Mouse (Mus musculus) neural tube, embryonic 15.5 days (tissue): ENCODE measurements around the gene Pibf1. TPM values are rescaled to one million over a fixed set of nuclear protein-coding genes. Genes with fewer than 3 reads are reported as not detected.
A peak's percentile ranks its signal among the peaks of the same experiment; 100 is the strongest.

ENCODE experiments used
- ATAC-seq: fragments of 200-750 bp; cut with Nextera tagmentation; 2 replicates; pipeline ENCODE4 v1.8.0; 2017; ENCODE audit warnings: mild to moderate bottlenecking, moderate TSS enrichment, moderate library complexity; ENCODE audit not compliant: low FRiP score
- H3K27ac ChIP-seq: fragments of 300-500 bp; sonication (generic); replicated peaks from 2 replicates; pipeline ENCODE4 v1.5.1; 2015; ENCODE audit warnings: mild to moderate bottlenecking, inconsistent platforms
- H3K27me3 ChIP-seq: fragments of 300-500 bp; sonication (generic); replicated peaks from 2 replicates; pipeline ENCODE4 v1.6.1; 2015; ENCODE audit warnings: inconsistent platforms
- H3K36me3 ChIP-seq: fragments of 300-500 bp; sonication (generic); 2 replicates; pipeline ENCODE4 v1.6.1; 2015; ENCODE audit warnings: inconsistent platforms
- H3K4me1 ChIP-seq: fragments of 300-500 bp; sonication (generic); 2 replicates; pipeline ENCODE4 v1.6.1; 2015; ENCODE audit warnings: inconsistent platforms
- H3K4me2 ChIP-seq: fragments of 300-500 bp; sonication (generic); 2 replicates; pipeline ENCODE4 v1.6.1; 2015; ENCODE audit warnings: inconsistent platforms, mild to moderate bottlenecking, moderate library complexity
- H3K4me3 ChIP-seq: fragments of 300-500 bp; sonication (generic); replicated peaks from 2 replicates; pipeline ENCODE4 v1.5.1; 2015; ENCODE audit warnings: mild to moderate bottlenecking, inconsistent platforms
- H3K9ac ChIP-seq: fragments of 300-500 bp; sonication (generic); replicated peaks from 2 replicates; pipeline ENCODE4 v1.6.1; 2015; ENCODE audit warnings: mild to moderate bottlenecking, inconsistent platforms
- H3K9me3 ChIP-seq: fragments of 300-500 bp; sonication (generic); replicated peaks from 2 replicates; pipeline ENCODE4 v1.6.1; 2016; ENCODE audit warnings: inconsistent platforms
- WGBS: fragments of 180-500 bp; shearing (Covaris S2); methylation state at CpG from one replicate; pipeline ENCODE4 v1.1.7; 2015; ENCODE audit warnings: mixed read lengths; 5-methylcytosine and 5-hydroxymethylcytosine counted together
- polyA plus RNA-seq: library from polyadenylated mRNA; unstranded; fragments of >200 nt; fragmentation: Nextera tagmentation; extraction: Ambion mirVana; gene quantifications from 2 replicates; pipeline ENCODE4 v1.2.1, GENCODE M21; 2015

The Pibf1 gene
- polyA plus RNA-seq, 1 experiment from 2014 or later: 18.0 TPM

DNA sequence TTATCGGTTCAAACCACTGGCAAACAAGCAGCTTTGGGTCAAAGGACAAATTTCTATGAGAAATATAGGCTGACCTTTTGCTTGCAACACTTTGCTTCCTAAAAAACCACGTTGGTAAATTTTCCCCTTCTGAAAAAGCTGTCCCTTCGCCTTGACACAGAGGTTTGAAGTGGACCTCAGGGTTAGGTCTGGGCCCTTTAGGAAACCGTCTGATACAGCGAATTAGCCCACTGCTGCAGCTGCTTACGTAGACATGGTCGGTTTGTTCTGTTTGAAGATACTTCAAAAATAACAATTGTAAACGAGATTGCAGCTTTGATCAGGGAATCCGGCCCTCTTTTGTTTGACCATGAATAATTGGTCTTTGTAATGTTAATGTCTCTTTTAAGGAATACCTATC lies 179.1 kb downstream of the Pibf1 start:
- no peak overlapping the region for H3K4me2 ChIP-seq
- no peak for ATAC-seq
- no peak overlapping the region for H3K4me3 ChIP-seq
- no peaks in the 10 kb centered on the region for H3K4me1 ChIP-seq
- no peaks in the 10 kb centered on the region for H3K36me3 ChIP-seq
- no peak overlapping the region for H3K9ac ChIP-seq
- 16% methylated on average over 9 of the region's 9 CpGs for WGBS
- no peaks in the 10 kb centered on the region for H3K9me3 ChIP-seq
- no peak overlapping the region for H3K27ac ChIP-seq
- no peaks in the 10 kb centered on the region for H3K27me3 ChIP-seq

DNA sequence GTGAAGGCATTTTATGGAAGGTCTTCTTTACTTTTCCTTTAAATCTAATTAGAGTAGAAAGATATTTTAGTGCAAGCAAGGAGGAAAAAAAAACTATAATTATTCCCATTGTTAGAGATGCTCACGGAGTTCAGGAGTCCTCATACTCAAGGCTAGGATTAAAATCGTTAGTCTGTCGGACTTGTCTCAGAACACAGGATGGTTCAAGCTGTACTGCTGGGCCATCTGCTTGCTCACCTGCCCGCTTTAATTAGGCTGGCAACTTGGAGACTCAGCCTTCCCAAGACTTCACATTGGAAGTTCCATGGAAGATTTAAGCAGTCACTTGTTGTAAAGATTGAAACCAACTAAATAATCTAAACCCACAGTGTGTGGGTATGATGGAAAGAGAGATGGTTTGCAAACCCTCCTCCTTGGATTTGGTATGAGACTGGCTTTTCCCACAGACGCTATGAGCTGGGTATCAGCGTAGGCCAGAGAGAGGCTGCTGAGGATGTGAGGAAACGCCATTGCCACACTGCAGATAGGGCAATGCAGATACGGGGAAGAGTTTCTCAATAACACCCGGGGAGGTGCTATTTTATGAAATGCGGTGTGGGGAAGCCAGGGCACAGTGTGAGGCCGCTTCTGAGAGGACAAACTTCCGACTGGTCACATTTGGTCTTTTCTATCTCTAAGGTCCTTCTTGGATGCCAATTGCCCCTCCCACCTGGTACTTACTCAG lies 179.7 kb downstream of the Pibf1 start:
- H3K4me2 ChIP-seq: no peak overlapping the region
- ATAC-seq: no peak
- H3K9me3 ChIP-seq: no peaks in the 10 kb centered on the region
- 43% methylated on average over 12 of the region's 12 CpGs for WGBS
- no peaks in the 10 kb centered on the region for H3K27me3 ChIP-seq
- no peak overlapping the region for H3K9ac ChIP-seq
- H3K36me3 ChIP-seq: no peaks in the 10 kb centered on the region
- H3K27ac ChIP-seq: no peak overlapping the region
- H3K4me3 ChIP-seq: no peak overlapping the region
- H3K4me1 ChIP-seq: no peaks in the 10 kb centered on the region

DNA sequence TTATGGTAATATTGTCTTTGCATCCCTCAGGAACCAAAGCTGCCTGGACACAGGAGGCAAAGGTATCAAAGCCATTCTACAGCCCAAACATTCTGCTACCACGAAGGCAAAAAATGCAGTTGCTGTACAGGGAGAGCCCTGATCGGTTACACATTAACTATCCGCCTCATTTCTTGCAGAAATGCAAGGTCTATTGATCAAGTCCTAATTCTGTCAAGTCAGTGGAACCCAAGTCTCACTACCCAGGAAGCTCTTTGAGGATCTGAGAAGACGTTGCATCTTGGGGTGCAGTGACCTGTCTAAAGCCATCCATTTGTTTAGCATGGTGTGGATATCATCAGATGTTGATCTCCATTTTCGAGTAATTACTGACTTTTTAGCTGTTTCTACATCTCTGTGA lies 181.2 kb downstream of the Pibf1 start:
- no peaks in the 10 kb centered on the region for H3K27me3 ChIP-seq
- H3K4me3 ChIP-seq: no peak overlapping the region
- H3K27ac ChIP-seq: no peak overlapping the region
- H3K9ac ChIP-seq: no peak overlapping the region
- WGBS: 62% methylated on average over 5 of the region's 5 CpGs
- no peak overlapping the region for H3K4me2 ChIP-seq
- no peaks in the 10 kb centered on the region for H3K4me1 ChIP-seq
- no peaks in the 10 kb centered on the region for H3K9me3 ChIP-seq
- no peaks in the 10 kb centered on the region for H3K36me3 ChIP-seq
- no peak for ATAC-seq

DNA sequence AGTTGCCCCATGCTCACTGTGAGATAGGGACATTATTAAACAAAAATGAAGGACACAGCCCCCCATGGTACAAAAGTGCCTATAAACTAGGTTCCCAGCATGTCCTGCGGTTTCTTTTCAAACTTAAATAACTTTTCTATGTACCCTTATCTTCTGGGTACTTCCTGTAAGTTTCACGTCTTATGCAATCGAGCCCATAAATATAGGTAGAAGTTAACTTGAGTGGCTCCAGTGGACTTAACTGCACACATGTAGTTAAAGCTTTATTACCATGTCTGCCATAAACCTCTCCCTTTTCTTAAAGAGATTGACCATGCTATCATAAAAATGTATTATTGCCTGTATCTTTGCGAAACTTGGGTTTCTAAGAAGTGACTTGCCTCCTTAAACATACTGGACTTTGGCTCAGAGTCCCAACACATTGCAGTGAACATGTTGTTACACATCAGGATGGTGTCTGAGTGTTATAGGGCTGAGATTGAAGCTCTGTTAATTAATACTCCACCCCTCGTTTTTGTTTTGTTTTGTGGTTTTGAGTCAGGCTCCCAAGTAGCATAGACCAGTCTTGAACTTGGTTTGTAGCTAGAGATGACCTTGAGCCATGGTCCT lies 181.7 kb downstream of the Pibf1 start:
- H3K9ac ChIP-seq: no peak overlapping the region
- no peak overlapping the region for H3K4me2 ChIP-seq
- no peak for ATAC-seq
- no peak overlapping the region for H3K4me3 ChIP-seq
- no peaks in the 10 kb centered on the region for H3K27me3 ChIP-seq
- no peak overlapping the region for H3K27ac ChIP-seq
- 72% methylated on average over 5 of the region's 5 CpGs for WGBS
- H3K36me3 ChIP-seq: no peaks in the 10 kb centered on the region
- H3K9me3 ChIP-seq: no peaks in the 10 kb centered on the region
- no peaks in the 10 kb centered on the region for H3K4me1 ChIP-seq

DNA sequence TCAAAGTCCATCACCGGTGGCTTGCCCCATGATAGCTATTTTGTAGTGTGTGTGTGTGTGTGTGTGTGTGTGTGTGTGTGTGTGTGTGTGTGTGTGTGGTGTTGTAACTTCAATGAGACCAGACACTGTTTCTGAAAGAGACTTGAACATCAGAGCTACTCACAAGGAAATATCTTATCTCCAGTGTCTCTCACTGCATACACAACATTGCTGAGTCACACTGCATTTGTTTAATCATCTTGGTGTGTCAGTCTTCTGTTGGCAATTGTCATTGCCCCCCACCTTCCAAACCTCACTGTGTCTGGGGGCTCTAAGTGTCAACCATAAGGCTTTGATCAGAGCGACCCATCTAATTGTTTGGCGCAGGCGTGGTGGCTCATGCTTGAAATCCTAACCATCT lies 186.3 kb downstream of the Pibf1 start:
- 96% methylated on average over 4 of the region's 4 CpGs for WGBS
- no peak for ATAC-seq
- H3K4me1 ChIP-seq: no peaks in the 10 kb centered on the region
- no peak overlapping the region for H3K27ac ChIP-seq
- no peak overlapping the region for H3K9ac ChIP-seq
- H3K9me3 ChIP-seq: no peaks in the 10 kb centered on the region
- no peak overlapping the region for H3K4me2 ChIP-seq
- no peaks in the 10 kb centered on the region for H3K36me3 ChIP-seq
- no peak overlapping the region for H3K4me3 ChIP-seq
- H3K27me3 ChIP-seq: no peaks in the 10 kb centered on the region

DNA sequence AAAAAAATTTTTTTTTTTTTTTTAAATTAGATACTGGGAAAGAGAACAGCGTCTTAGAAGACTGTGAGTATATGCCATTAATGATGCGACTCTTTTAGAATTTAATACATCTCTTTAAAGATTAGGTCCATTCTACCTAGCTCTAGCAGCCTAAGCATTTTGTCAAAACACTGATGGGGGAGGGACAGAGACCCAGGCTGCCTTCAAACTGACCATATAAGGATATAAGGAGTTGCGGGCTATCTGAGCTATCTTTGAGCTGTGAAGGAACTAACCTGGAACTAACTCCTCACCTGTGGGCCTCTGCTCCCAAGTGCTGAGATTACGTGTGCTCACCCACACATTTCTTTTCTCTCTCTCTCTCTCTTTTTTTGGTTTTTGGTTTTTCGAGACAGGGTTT lies 193.0 kb downstream of the Pibf1 start:
- WGBS: 98% methylated on average over 5 of the region's 5 CpGs
- H3K4me2 ChIP-seq: no peak overlapping the region
- no peak overlapping the region for H3K9ac ChIP-seq
- no peak overlapping the region for H3K4me3 ChIP-seq
- H3K4me1 ChIP-seq: no peaks in the 10 kb centered on the region
- no peaks in the 10 kb centered on the region for H3K36me3 ChIP-seq
- peaks cover 6% of the 10 kb centered on the region for H3K27me3 ChIP-seq
- ATAC-seq: no peak
- H3K27ac ChIP-seq: no peak overlapping the region
- no peaks in the 10 kb centered on the region for H3K9me3 ChIP-seq

DNA sequence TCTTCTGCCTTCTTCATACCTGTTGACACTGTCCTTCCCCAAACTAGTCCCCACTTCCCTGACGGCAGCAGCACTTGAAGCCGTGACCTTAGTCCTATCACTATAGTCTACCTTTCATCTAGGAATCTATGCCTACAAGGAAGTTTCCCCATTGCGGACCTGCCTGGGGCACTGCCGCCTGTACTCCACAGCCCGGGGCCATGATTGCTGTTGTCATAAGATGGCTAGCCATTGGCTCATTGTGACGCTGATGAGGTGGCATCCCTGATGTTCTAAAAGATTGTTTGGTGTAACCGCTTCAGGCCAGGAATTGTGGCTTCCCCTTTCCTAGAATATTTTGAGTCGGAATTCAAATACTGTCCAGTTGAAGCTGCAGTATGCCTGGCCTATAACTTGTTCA lies 195.2 kb downstream of the Pibf1 start:
- no peak for ATAC-seq
- Histone ChIP-seq H3K9ac (no peak overlapping the region), H3K4me3 (no peak overlapping the region), H3K4me1 (peaks cover 8% of the 10 kb centered on the region), H3K27ac (no peak overlapping the region), H3K9me3 (no peaks in the 10 kb centered on the region), H3K4me2 (no peak overlapping the region), H3K36me3 (no peaks in the 10 kb centered on the region), H3K27me3 (peaks cover 14% of the 10 kb centered on the region)
- WGBS: 90% methylated on average over 8 of the region's 8 CpGs

DNA sequence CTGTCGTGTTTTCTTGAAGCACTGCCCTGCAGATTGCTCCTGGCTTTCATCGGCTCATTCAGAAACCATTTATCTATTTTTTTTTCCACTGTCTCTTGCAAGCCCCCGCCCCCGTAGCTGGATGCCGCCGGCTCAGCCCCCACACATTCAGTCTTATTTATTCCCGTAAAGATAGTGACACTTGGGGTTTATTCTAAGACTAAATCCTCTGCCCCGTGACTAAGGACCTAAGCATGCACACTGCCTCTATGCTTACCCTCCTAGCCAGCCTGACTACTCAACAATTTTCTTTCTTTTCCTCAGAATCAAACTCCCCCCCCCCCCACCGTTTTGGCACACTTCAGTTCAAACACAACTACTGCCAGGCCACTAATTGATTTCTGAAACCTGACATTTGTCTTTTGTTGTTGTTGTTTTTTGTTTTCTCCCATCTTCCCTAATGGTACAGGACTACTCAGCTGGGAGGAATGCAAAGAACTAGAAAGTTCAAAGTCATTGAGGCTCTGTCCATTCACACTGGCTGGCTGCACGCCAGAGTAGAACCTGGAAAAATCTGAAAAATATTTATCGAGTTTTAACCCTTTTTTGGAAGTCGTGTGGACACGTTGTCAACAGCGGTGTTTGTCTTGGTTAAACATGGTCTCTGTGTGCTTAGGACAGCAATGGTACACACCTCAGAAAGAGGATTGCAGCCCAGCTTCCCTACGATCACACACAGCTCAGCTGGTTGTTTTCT lies 196.6 kb downstream of the Pibf1 start:
- H3K4me2 ChIP-seq: no peak overlapping the region
- ATAC-seq: no peak
- H3K9ac ChIP-seq: no peak overlapping the region
- 63% methylated on average over 15 of the region's 15 CpGs for WGBS
- H3K4me1 ChIP-seq: peaks cover 14% of the 10 kb centered on the region
- no peak overlapping the region for H3K27ac ChIP-seq
- H3K36me3 ChIP-seq: no peaks in the 10 kb centered on the region
- no peaks in the 10 kb centered on the region for H3K9me3 ChIP-seq
- H3K27me3 ChIP-seq: peaks cover 14% of the 10 kb centered on the region
- no peak overlapping the region for H3K4me3 ChIP-seq

DNA sequence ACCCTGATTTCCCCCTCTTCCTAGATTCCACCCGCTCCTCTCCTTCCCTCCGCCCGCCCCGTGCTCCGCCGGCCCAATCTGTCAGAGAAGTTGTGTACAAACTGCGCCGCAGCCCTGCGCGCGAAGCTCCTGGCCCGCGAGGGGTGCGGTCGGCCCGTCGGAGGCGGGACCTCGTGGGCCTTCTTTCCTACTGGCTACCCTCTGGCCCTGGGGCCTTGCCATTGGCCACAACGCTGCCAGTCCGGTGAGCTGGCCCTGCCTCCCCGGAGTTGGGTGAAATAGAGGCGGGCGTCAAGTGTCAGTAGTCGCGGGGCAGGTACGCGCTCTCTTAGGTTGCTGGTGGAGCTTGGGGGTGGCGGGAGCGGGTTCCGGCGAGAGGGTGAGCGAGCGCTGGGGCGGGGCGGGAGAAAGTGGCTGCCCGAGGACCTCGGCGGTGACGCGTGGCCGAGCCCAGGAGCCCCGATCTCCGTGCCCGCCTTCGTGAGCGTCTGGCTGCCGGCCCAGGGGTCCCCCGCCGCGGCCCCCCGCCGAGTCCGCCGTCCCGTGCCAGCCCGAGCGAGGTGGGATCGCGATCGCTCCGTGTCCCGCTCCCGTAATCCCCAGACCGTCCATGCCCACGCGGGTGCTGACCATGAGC lies 199.3 kb downstream of the Pibf1 start, which contains the start of gene Klf5:
Gene Klf5 (plus strand): TSS at position 307 of the 637 bp plus-strand sequence.
- Histone ChIP-seq H3K9me3 (no peaks in the 10 kb centered on the region), H3K36me3 (no peaks in the 10 kb centered on the region), H3K4me3 (peak within 1 kb of the TSS; percentile 78), H3K4me2 (peak within 1 kb of the TSS; percentile 97), H3K27ac (peak within 1 kb of the TSS; percentile 63), H3K27me3 (peaks cover 14% of the 10 kb centered on the region), H3K4me1 (peaks cover 14% of the 10 kb centered on the region), H3K9ac (peak within 1 kb of the TSS; percentile 65)
- under 1% methylated on average over 61 of the region's 67 CpGs for WGBS
- peak; percentile 98 for ATAC-seq

DNA sequence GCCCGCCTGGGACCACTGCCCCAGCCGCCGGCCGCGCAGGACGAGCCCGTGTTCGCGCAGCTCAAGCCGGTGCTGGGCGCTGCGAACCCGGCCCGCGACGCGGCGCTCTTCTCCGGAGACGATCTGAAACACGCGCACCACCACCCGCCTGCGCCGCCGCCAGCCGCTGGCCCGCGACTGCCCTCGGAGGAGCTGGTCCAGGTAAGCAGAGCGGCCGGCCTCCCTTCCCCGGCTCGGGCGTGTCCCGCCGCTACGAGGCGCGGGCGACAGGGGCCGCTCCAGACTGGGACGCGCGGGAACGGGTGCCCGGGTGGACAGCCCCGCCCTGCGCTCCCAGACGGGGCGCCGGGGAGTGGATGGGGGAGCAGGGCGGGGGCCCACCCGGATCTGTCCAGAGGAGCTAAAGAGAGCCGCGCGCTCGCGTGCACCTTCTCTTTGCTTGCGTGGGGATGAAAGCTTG lies 199.8 kb downstream of the Pibf1 start:
- peak; percentile 89 for ATAC-seq
- H3K27me3 ChIP-seq: peaks cover 14% of the 10 kb centered on the region
- H3K27ac ChIP-seq: peak overlapping the region; percentile 63
- H3K9me3 ChIP-seq: no peaks in the 10 kb centered on the region
- H3K9ac ChIP-seq: peak overlapping the region; percentile 65
- under 1% methylated on average over 56 of the region's 60 CpGs for WGBS
- peaks cover 14% of the 10 kb centered on the region for H3K4me1 ChIP-seq
- peak overlapping the region; percentile 97 for H3K4me2 ChIP-seq
- peak overlapping the region; percentile 78 for H3K4me3 ChIP-seq
- no peaks in the 10 kb centered on the region for H3K36me3 ChIP-seq

DNA sequence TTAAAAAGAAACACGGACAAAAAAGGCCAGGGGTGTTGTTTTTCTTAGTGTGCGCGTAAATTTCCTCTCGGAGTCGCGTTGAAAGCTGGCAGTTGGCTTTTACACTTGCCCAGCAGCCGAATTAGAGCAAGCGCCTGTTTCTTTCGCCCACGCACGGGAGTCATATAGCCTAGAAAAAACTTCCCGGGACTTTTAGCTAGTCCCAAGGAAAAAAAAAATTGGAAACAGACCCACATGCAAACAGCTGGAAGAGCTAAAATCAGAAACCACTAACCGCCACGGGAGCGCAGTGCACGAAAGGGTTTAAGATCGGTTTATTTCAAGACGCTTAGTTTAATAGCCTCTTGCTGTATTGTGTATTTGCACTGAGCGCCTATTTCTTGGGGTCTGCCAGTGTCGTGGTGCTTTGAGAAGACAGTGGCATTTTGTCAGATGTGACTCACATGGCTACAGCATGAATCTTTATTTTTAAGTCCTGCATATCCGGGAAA lies 200.5 kb downstream of the Pibf1 start:
- H3K4me2 ChIP-seq: peak overlapping the region; percentile 97
- H3K27me3 ChIP-seq: peaks cover 14% of the 10 kb centered on the region
- H3K4me3 ChIP-seq: peak overlapping the region; percentile 78
- peak overlapping the region; percentile 65 for H3K9ac ChIP-seq
- WGBS: 2% methylated on average over 21 of the region's 21 CpGs
- H3K4me1 ChIP-seq: peaks cover 14% of the 10 kb centered on the region
- H3K27ac ChIP-seq: no peak overlapping the region
- ATAC-seq: no peak
- H3K36me3 ChIP-seq: no peaks in the 10 kb centered on the region
- H3K9me3 ChIP-seq: no peaks in the 10 kb centered on the region
